Mouse (Mus musculus) spleen, postnatal 36 days (tissue): ENCODE results near the gene Slc39a13.
A peak's percentile ranks its signal among the peaks of the same experiment; 100 is the strongest.
"Not testable (repeated sequence)": the region's sequence is repeated elsewhere in the genome, so short reads cannot be mapped to it uniquely, and the experiment has no call there.

Experiments used
- DNase-seq, 2 experiments: peaks; one replicate each; pipeline ENCODE4 v3.0.0; 2022; ENCODE audit warnings: low spot score in 2 of 2, mixed read lengths in 1 of 2

Slc39a13 gene

GRCm38 (mm10) chr2:91070076-91070800, at the start of gene Slc39a13:
Gene Slc39a13, minus strand, starts transcription at chr2:91070417.
- peak; percentile 94 for DNase-seq

GRCm38 (mm10) chr2:91119551-91119950, 49.3 kb upstream of the Slc39a13 start:
- DNase-seq, result no peak

- no peak for DNase-seq
Measured at GRCm38 (mm10) chr2:91119061-91119460, 48.8 kb upstream of the Slc39a13 start.

GRCm38 (mm10) chr2:91118647-91119046, 48.4 kb upstream of the Slc39a13 start:
- no peak for DNase-seq

- DNase-seq, result no peak
Measured at GRCm38 (mm10) chr2:91117585-91118275, 47.5 kb upstream of the Slc39a13 start, which contains the start of gene Mybpc3. Gene Mybpc3, plus strand, starts transcription at chr2:91118144.

GRCm38 (mm10) chr2:91116842-91117241, 46.6 kb upstream of the Slc39a13 start:
- no peak for DNase-seq

GRCm38 (mm10) chr2:91115578-91115970, 45.4 kb upstream of the Slc39a13 start:
- no peak for DNase-seq

GRCm38 (mm10) chr2:91114781-91115577, 44.8 kb upstream of the Slc39a13 start:
- DNase-seq, result peak; percentile 50 to 60

GRCm38 (mm10) chr2:91113852-91114251, 43.6 kb upstream of the Slc39a13 start:
- no peak for DNase-seq

GRCm38 (mm10) chr2:91113334-91113733, 43.1 kb upstream of the Slc39a13 start:
- DNase-seq, result no peak

GRCm38 (mm10) chr2:91112491-91112890, 42.3 kb upstream of the Slc39a13 start:
- no peak for DNase-seq

- not testable (repeated sequence) for DNase-seq
Measured at GRCm38 (mm10) chr2:91111832-91112231, 41.6 kb upstream of the Slc39a13 start.

- no peak for DNase-seq
Measured at GRCm38 (mm10) chr2:91110429-91110828, 40.2 kb upstream of the Slc39a13 start.

GRCm38 (mm10) chr2:91109807-91110385, 39.7 kb upstream of the Slc39a13 start:
- no peak for DNase-seq

- no peak for DNase-seq
Measured at GRCm38 (mm10) chr2:91109241-91109640, 39.0 kb upstream of the Slc39a13 start.

- DNase-seq, result no peak
Measured at GRCm38 (mm10) chr2:91108156-91108555, 37.9 kb upstream of the Slc39a13 start.

- peak; percentile 82 to 87 for DNase-seq
Measured at GRCm38 (mm10) chr2:91101124-91101740, 31.0 kb upstream of the Slc39a13 start.

GRCm38 (mm10) chr2:91098156-91098555, 27.9 kb upstream of the Slc39a13 start:
- DNase-seq, result no peak

- peak; percentile 62 to 70 for DNase-seq
Measured at GRCm38 (mm10) chr2:91097015-91097414, 26.8 kb upstream of the Slc39a13 start.

GRCm38 (mm10) chr2:91096524-91096923, 26.3 kb upstream of the Slc39a13 start:
- peak; percentile 89 to 91 for DNase-seq

- DNase-seq, result no peak
Measured at GRCm38 (mm10) chr2:91090827-91091226, 20.6 kb upstream of the Slc39a13 start.
